Mouse (Mus musculus): ENCODE data around the gene Il2ra. TPM values are rescaled to one million over a fixed set of nuclear protein-coding genes. Genes with fewer than 3 reads are reported as not detected.

The Il2ra gene
- total RNA-seq, 2 experiments from 2014 or later: 0.35 to 0.46 TPM

GRCm38 (mm10) chr2:11653330-11653729, 10.7 kb downstream of the Il2ra start:
- DNase-seq: no peak

GRCm38 (mm10) chr2:11653780-11654179, 11.2 kb downstream of the Il2ra start:
- no peak for DNase-seq

GRCm38 (mm10) chr2:11654990-11655931, 12.7 kb downstream of the Il2ra start:
- no peak for DNase-seq

GRCm38 (mm10) chr2:11657581-11657980, 15.0 kb downstream of the Il2ra start:
- DNase-seq: no peak

- DNase-seq: no peak
These were observed 16.7 kb downstream of the Il2ra start for GRCm38 (mm10) chr2:11659263-11659662.

- no peak for DNase-seq
These were observed 19.7 kb downstream of the Il2ra start for GRCm38 (mm10) chr2:11662143-11662906.

- no peak for DNase-seq
These were observed 20.3 kb downstream of the Il2ra start for GRCm38 (mm10) chr2:11662907-11663230.

- peak; percentile 72 for DNase-seq
These were observed 21.4 kb downstream of the Il2ra start for GRCm38 (mm10) chr2:11663961-11664360.

- no peak for DNase-seq
These were observed 21.8 kb downstream of the Il2ra start for GRCm38 (mm10) chr2:11664367-11664766.

GRCm38 (mm10) chr2:11664806-11665205, 22.2 kb downstream of the Il2ra start:
- no peak for DNase-seq

GRCm38 (mm10) chr2:11665326-11665725, 22.7 kb downstream of the Il2ra start:
- peak; percentile 26 for DNase-seq

- no peak for DNase-seq
These were observed 29.5 kb downstream of the Il2ra start for GRCm38 (mm10) chr2:11672144-11672543.

- DNase-seq: peak; percentile 49
These were observed 37.0 kb downstream of the Il2ra start for GRCm38 (mm10) chr2:11679626-11680025.

- no peak for DNase-seq
These were observed 40.1 kb downstream of the Il2ra start for GRCm38 (mm10) chr2:11682712-11683111.

GRCm38 (mm10) chr2:11686512-11686911, 43.9 kb downstream of the Il2ra start:
- DNase-seq: no peak

GRCm38 (mm10) chr2:11687436-11687835, 44.8 kb downstream of the Il2ra start:
- DNase-seq: no peak

- DNase-seq: no peak
These were observed 47.7 kb downstream of the Il2ra start for GRCm38 (mm10) chr2:11690201-11690890.

- no peak for DNase-seq
These were observed 50.7 kb downstream of the Il2ra start for GRCm38 (mm10) chr2:11693352-11693751.

- no peak for DNase-seq
These were observed 51.5 kb downstream of the Il2ra start for GRCm38 (mm10) chr2:11694104-11694503.

- DNase-seq: no peak
These were observed 53.3 kb downstream of the Il2ra start for GRCm38 (mm10) chr2:11695867-11696266.

- no peak for DNase-seq
These were observed 56.4 kb downstream of the Il2ra start for GRCm38 (mm10) chr2:11698994-11699393.

GRCm38 (mm10) chr2:11699905-11700304, 57.3 kb downstream of the Il2ra start:
- DNase-seq: no peak

Measured in gastrocnemius, postnatal 25 days (tissue).